Mouse (Mus musculus) CH12.LX (cell line): Measurements from ENCODE around the gene Slc24a5. TPM values are rescaled to one million over a fixed set of nuclear protein-coding genes. Genes with fewer than 3 reads are reported as not detected.

ENCODE experiments used
- DNase-seq: peaks from one replicate; pipeline ENCODE4 v3.0.0-alpha.2; 2013; ENCODE audit errors: extremely low read depth
- H3K27ac ChIP-seq: 2 replicates; pipeline ENCODE4 v1.5.1; 2012; ENCODE audit warnings: low read depth, mild to moderate bottlenecking, control low read depth, moderate library complexity; ENCODE audit not compliant: insufficient read depth
- H3K27me3 ChIP-seq: replicated peaks from 2 replicates; pipeline ENCODE3; 2012; ENCODE audit warnings: inconsistent platforms
- H3K36me3 ChIP-seq, 2 experiments: replicated peaks in 1 of 2; 2 replicates each; pipeline versions ENCODE3 to v1.6.1; 2012; ENCODE audit warnings: inconsistent platforms in 1 of 2, low read length in 1 of 2, mild to moderate bottlenecking in 1 of 2, mixed read lengths in 1 of 2, moderate library complexity in 1 of 2; ENCODE audit not compliant: control insufficient read depth in 1 of 2, insufficient read depth in 1 of 2
- H3K4me1 ChIP-seq, 2 experiments: 2 replicates each; pipeline ENCODE4 v1.6.1; 2012; ENCODE audit warnings: inconsistent platforms in 1 of 2, moderate library complexity in 1 of 2; ENCODE audit not compliant: insufficient read depth in 2 of 2, control insufficient read depth in 1 of 2
- H3K4me2 ChIP-seq: 2 replicates; pipeline ENCODE4 v1.6.1; 2012; ENCODE audit warnings: low read depth, mild to moderate bottlenecking, control low read depth; ENCODE audit not compliant: poor library complexity, insufficient read depth, severe bottlenecking
- H3K4me3 ChIP-seq, 3 experiments: fragments of 150-350 bp in 1 of 3; sonication (generic) in 1 of 3; replicated peaks in 1 of 3; 2 replicates each; pipeline versions ENCODE3 to v1.5.1; 2011 to 2012; ENCODE audit warnings: low read depth in 2 of 3, low read length in 2 of 3, mild to moderate bottlenecking in 2 of 3, moderate library complexity in 2 of 3, control low read depth in 1 of 3, improper control_type of control experiment in 1 of 3, inconsistent platforms in 1 of 3, mixed read lengths in 1 of 3; ENCODE audit not compliant: poor library complexity in 1 of 3
- H3K79me2 ChIP-seq: replicated peaks from 2 replicates; pipeline ENCODE4 v1.6.1; 2012; ENCODE audit warnings: mild to moderate bottlenecking, moderate library complexity; ENCODE audit not compliant: control insufficient read depth, poor library complexity, insufficient read depth, severe bottlenecking; ENCODE audit errors: extremely low read depth
- H3K9ac ChIP-seq: 2 replicates; pipeline ENCODE4 v1.6.1; 2012; ENCODE audit warnings: low read depth, mild to moderate bottlenecking, control low read depth, moderate library complexity; ENCODE audit not compliant: insufficient read depth
- H3K9me3 ChIP-seq: replicated peaks from 2 replicates; pipeline ENCODE3; 2012; ENCODE audit warnings: low read length, inconsistent platforms, mixed read lengths
- BHLHE40 ChIP-seq: IDR thresholded peaks from 2 replicates; pipeline ENCODE4 v1.6.1; 2011; ENCODE audit warnings: mild to moderate bottlenecking, low read depth, low read length, improper control_type of control experiment
- CTCF ChIP-seq, 2 experiments: IDR thresholded peaks in 1 of 2; conservative IDR thresholded peaks in 1 of 2; 2 replicates each; pipeline ENCODE4 v1.5.1; 2011 to 2012; ENCODE audit warnings: low read depth in 2 of 2, low read length in 2 of 2, improper control_type of control experiment in 1 of 2, inconsistent platforms in 1 of 2, mild to moderate bottlenecking in 1 of 2, moderate library complexity in 1 of 2
- EP300 ChIP-seq: IDR thresholded peaks from 2 replicates; pipeline ENCODE4 v1.6.1; 2011; ENCODE audit warnings: low read length, improper control_type of control experiment
- GABPA ChIP-seq: IDR thresholded peaks from 2 replicates; pipeline ENCODE4 v1.6.1; 2012; ENCODE audit warnings: low read depth, low read length, improper control_type of control experiment, inconsistent platforms; ENCODE audit not compliant: insufficient replicate concordance
- IRF4 ChIP-seq: IDR thresholded peaks from 2 replicates; pipeline ENCODE4 v1.6.1; 2014; ENCODE audit warnings: low read depth, mild to moderate bottlenecking, inconsistent platforms, low read length, improper control_type of control experiment
- MAZ ChIP-seq: IDR thresholded peaks from 2 replicates; pipeline ENCODE4 v1.6.1; 2012; ENCODE audit warnings: low read depth, mild to moderate bottlenecking, inconsistent platforms, low read length, improper control_type of control experiment, moderate library complexity
- MEF2A ChIP-seq: IDR thresholded peaks from 2 replicates; pipeline ENCODE4 v1.6.1; 2014; ENCODE audit warnings: low read depth, mild to moderate bottlenecking, inconsistent platforms, low read length, improper control_type of control experiment, borderline replicate concordance
- MXI1 ChIP-seq: IDR thresholded peaks from 2 replicates; pipeline ENCODE4 v1.6.1; 2011; ENCODE audit warnings: mild to moderate bottlenecking, low read depth, low read length, improper control_type of control experiment
- NRF1 ChIP-seq: IDR thresholded peaks from 2 replicates; pipeline ENCODE4 v1.6.1; 2014; ENCODE audit warnings: low read depth, mild to moderate bottlenecking, inconsistent platforms, low read length, improper control_type of control experiment, moderate library complexity
- POLR2A ChIP-seq: IDR thresholded peaks from 2 replicates; pipeline ENCODE4 v1.6.1; 2011; ENCODE audit warnings: low read depth, mild to moderate bottlenecking, improper control_type of control experiment, low read length
- POLR2AphosphoS2 ChIP-seq: IDR thresholded peaks from 2 replicates; pipeline ENCODE4 v1.6.1; 2011; ENCODE audit warnings: low read depth, low read length, improper control_type of control experiment
- RAD21 ChIP-seq: IDR thresholded peaks from 2 replicates; pipeline ENCODE4 v1.6.1; 2011; ENCODE audit warnings: low read depth, mild to moderate bottlenecking, low read length, improper control_type of control experiment, moderate library complexity
- TBP ChIP-seq: conservative IDR thresholded peaks from 2 replicates; pipeline ENCODE4 v1.6.1; 2011; ENCODE audit warnings: low read depth, low read length, improper control_type of control experiment
- TCF12 ChIP-seq: IDR thresholded peaks from 2 replicates; pipeline ENCODE4 v1.6.1; 2014; ENCODE audit warnings: low read depth, mild to moderate bottlenecking, inconsistent platforms, low read length, improper control_type of control experiment
- UBTF ChIP-seq: IDR thresholded peaks from 2 replicates; pipeline ENCODE4 v1.6.1; 2012; ENCODE audit warnings: low read depth, mild to moderate bottlenecking, inconsistent platforms, low read length, improper control_type of control experiment, moderate library complexity
- dilution Hi-C: fragments of 300-500 bp; cut with MboI; formaldehyde crosslinking; loops from 2 replicates; pipeline ENCODE4 v1.14.3; 2020; ENCODE audit warnings: low sequenced_read_pairs; ENCODE audit not compliant: extremely low pct_unique_long_range_greater_than_20kb, extremely low pct_ligation_motif_present
- in situ Hi-C: fragments of 300-500 bp; cut with MboI; formaldehyde crosslinking; loops from 3 replicates; pipeline ENCODE4 v1.14.3; 2019; ENCODE audit warnings: low sequenced_read_pairs, low pct_ligation_motif_present, low pct_unique_long_range_greater_than_20kb, mixed read lengths
- polyA plus RNA-seq: library from polyadenylated mRNA; unstranded; fragments of >175 nt; gene quantifications from 2 replicates; pipeline ENCODE4 v1.2.1, GENCODE M21; 2012; ENCODE audit warnings: low read depth; ENCODE audit not compliant: insufficient read length
- total RNA-seq, 2 experiments: library from RNA; depleted of rRNA; stranded (reverse); fragments of 300-350 nt in 1 of 2; fragments of >200 nt in 1 of 2; gene quantifications; 2 replicates each; pipeline ENCODE4 v1.2.3; 2012 to 2014

Gene Slc24a5
- total and polyA plus RNA-seq, 3 experiments: not detected

DNA sequence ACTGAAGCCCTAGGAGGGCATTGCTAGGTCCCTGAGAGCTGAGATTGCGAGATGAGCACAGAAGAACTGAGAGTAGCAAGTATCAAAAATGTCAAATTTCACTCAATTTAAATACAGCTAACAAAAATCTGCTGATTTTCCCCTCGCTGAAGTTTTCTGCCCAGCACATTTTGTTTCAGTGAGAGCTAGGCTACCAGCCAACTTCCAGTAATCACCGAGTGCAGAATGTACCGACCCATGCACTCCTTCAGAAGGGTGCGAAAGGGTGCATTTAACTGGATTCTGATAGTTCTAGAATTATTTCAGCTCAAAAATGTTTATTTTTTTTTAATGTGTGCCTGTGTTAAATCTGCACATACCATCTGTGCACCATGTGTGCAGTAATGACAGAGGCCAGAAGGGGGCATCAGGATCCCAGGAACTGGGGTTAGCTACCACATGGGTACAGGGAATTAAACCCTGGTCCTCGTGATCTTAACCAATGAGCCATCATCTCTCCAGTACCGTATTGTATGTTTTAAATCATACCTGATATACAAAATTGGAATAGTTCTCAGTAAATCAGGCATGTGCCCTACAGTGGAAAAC is 12.5 kb upstream of the Slc24a5 start:
- TF ChIP-seq CTCF (conservative IDR thresholded peaks at IDR 0.05 in 1 of 2, IDR thresholded peaks at IDR 0.05 in 1 of 2; ENCODE audit: low read depth in 2 of 2, low read length in 2 of 2) (0 out of 4 replicates have a peak, but pooled peaks of 1 of the 2 experiments have one; percentile 6), POLR2A (no peak), TBP (no peak), NRF1 (no peak), RAD21 (no peak; the same call in 1 of the 2 replicates), GABPA (no peak), EP300 (no peak)
- in situ Hi-C loops (no loop called here), dilution Hi-C loops (no loop called here)
- Histone ChIP-seq H3K79me2 (no peaks in the 10 kb centered on the region), H3K36me3 (no peaks in the 10 kb centered on the region), H3K4me3 (no peak overlapping the region), H3K9ac (no peak overlapping the region), H3K27ac (no peak overlapping the region), H3K27me3 (no peaks in the 10 kb centered on the region), H3K4me1 (no peaks in the 10 kb centered on the region), H3K4me2 (no peak overlapping the region), H3K9me3 (peaks cover 54% of the 10 kb centered on the region)
- no peak for DNase-seq

DNA sequence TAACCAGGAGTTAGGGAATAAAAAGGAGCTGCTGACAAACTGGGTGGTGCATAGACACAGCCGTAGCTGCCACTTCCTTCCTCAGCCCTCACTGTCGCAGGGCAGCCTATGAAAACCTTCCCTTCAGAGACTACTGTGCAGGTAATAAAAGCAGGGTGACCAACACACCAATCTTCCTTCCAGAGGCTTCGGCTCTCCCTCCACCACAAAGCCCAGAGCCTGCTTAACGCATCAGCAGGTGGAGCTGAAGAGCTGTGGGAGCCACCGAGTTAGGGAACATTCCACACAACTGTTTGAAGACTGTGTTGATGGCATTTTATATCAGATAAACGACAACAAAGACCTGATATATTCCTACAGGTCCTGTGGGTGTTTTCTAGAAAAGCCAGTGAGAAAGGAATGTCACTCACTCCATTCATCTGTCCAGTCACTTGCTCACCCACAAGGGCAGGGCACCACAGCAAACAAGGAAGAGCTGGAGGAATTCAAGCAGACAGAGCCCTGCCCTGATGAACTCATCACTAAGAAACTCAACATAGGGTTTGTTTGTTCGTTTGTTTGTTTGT is 10.6 kb upstream of the Slc24a5 start:
- no peaks in the 10 kb centered on the region for H3K4me1 ChIP-seq
- TF ChIP-seq TCF12: no peak
- no peak for TF ChIP-seq IRF4
- TF ChIP-seq POLR2AphosphoS2: no peak
- TF ChIP-seq MAZ: no peak
- TF ChIP-seq UBTF: no peak
- TF ChIP-seq BHLHE40: no peak
- no peak for TF ChIP-seq MXI1
- no peak for TF ChIP-seq MEF2A
- dilution Hi-C loops: no loop called here

More for the DNA sequence above, 10.6 kb upstream of the Slc24a5 start:
- no peaks in the 10 kb centered on the region for H3K36me3 ChIP-seq
- no peaks in the 10 kb centered on the region for H3K79me2 ChIP-seq
- H3K9ac ChIP-seq: no peak overlapping the region
- no peak overlapping the region for H3K4me3 ChIP-seq
- no peak overlapping the region for H3K4me2 ChIP-seq
- in situ Hi-C loops: no loop called here
- H3K27ac ChIP-seq: no peak overlapping the region
- peaks cover 56% of the 10 kb centered on the region for H3K9me3 ChIP-seq
- no peak for DNase-seq
- H3K27me3 ChIP-seq: no peaks in the 10 kb centered on the region
